Mouse (Mus musculus): ENCODE measurements around the gene Apc2. TPM values are rescaled to one million over a fixed set of nuclear protein-coding genes. Genes with fewer than 3 reads are reported as not detected.
A peak's percentile ranks its signal among the peaks of the same experiment; 100 is the strongest.

Gene Apc2
- polyA plus RNA-seq, 1 experiment from 2014 or later: 1.4 TPM

GRCm38 (mm10) chr10:80252493-80253274 is 43.1 kb upstream of the Apc2 start:
- no peak for ATAC-seq (ENCODE audit: insufficient number of reproducible peaks, insufficient read depth, low FRiP score, low read depth)
- Histone ChIP-seq H3K27me3 (ENCODE audit: control insufficient read depth, insufficient read depth, low read length) (no peaks in the 10 kb centered on the region), H3K9ac (ENCODE audit: low read length) (no peak overlapping the region), H3K9me3 (ENCODE audit: control insufficient read depth, low read length) (no peaks in the 10 kb centered on the region), H3K36me3 (ENCODE audit: control insufficient read depth, insufficient read depth, low read length) (peaks cover 60% of the 10 kb centered on the region), H3K27ac (replicated peaks in 1 of 2; ENCODE audit: control insufficient read depth in 1 of 2, insufficient read depth in 1 of 2, low read depth in 2 of 2, low read length in 2 of 2) (no peak overlapping the region), H3K4me3 (ENCODE audit: control insufficient read depth in 1 of 2, insufficient read depth in 1 of 2, low read depth in 1 of 2, low read length in 2 of 2) (no peak overlapping the region), H3K4me1 (ENCODE audit: control insufficient read depth in 2 of 2, insufficient read depth in 2 of 2, low read length in 2 of 2) (peaks cover 8 to 17% of the 10 kb centered on the region in 2 experiments), H3K4me2 (ENCODE audit: low read length) (no peak overlapping the region)
- 84% methylated on average over 11 of the region's 11 CpGs for WGBS

GRCm38 (mm10) chr10:80253551-80253950 is 42.2 kb upstream of the Apc2 start:
- H3K4me2 ChIP-seq (ENCODE audit: low read length): no peak overlapping the region
- no peak overlapping the region for H3K4me3 ChIP-seq (ENCODE audit: control insufficient read depth in 1 of 2, insufficient read depth in 1 of 2, low read depth in 1 of 2, low read length in 2 of 2)
- H3K27me3 ChIP-seq (ENCODE audit: control insufficient read depth, insufficient read depth, low read length): no peaks in the 10 kb centered on the region
- peaks cover 8 to 17% of the 10 kb centered on the region in 2 experiments for H3K4me1 ChIP-seq (ENCODE audit: control insufficient read depth in 2 of 2, insufficient read depth in 2 of 2, low read length in 2 of 2)
- WGBS: 76% methylated on average over 6 of the region's 6 CpGs
- ATAC-seq (ENCODE audit: insufficient number of reproducible peaks, insufficient read depth, low FRiP score, low read depth): no peak
- no peak overlapping the region for H3K27ac ChIP-seq (replicated peaks in 1 of 2; ENCODE audit: control insufficient read depth in 1 of 2, insufficient read depth in 1 of 2, low read depth in 2 of 2, low read length in 2 of 2)
- H3K9ac ChIP-seq (ENCODE audit: low read length): no peak overlapping the region
- peaks cover 69% of the 10 kb centered on the region for H3K36me3 ChIP-seq (ENCODE audit: control insufficient read depth, insufficient read depth, low read length)
- H3K9me3 ChIP-seq (ENCODE audit: control insufficient read depth, low read length): no peaks in the 10 kb centered on the region

GRCm38 (mm10) chr10:80254331-80255297 is 41.2 kb upstream of the Apc2 start:
- no peak for ATAC-seq (ENCODE audit: insufficient number of reproducible peaks, insufficient read depth, low FRiP score, low read depth)
- 93% methylated on average over 26 of the region's 26 CpGs for WGBS
- peaks cover 13 to 28% of the 10 kb centered on the region in 2 experiments for H3K4me1 ChIP-seq (ENCODE audit: control insufficient read depth in 2 of 2, insufficient read depth in 2 of 2, low read length in 2 of 2)

GRCm38 (mm10) chr10:80255881-80256535 is 39.8 kb upstream of the Apc2 start:
- no peak overlapping the region for H3K9ac ChIP-seq (ENCODE audit: low read length)
- peaks cover 15 to 25% of the 10 kb centered on the region in 2 experiments for H3K4me1 ChIP-seq (ENCODE audit: control insufficient read depth in 2 of 2, insufficient read depth in 2 of 2, low read length in 2 of 2)
- peaks cover 76% of the 10 kb centered on the region for H3K36me3 ChIP-seq (ENCODE audit: control insufficient read depth, insufficient read depth, low read length)

More at GRCm38 (mm10) chr10:80254331-80255297, 41.2 kb upstream of the Apc2 start:
- Histone ChIP-seq H3K4me3 (ENCODE audit: control insufficient read depth in 1 of 2, insufficient read depth in 1 of 2, low read depth in 1 of 2, low read length in 2 of 2) (no peak overlapping the region), H3K27ac (replicated peaks in 1 of 2; ENCODE audit: control insufficient read depth in 1 of 2, insufficient read depth in 1 of 2, low read depth in 2 of 2, low read length in 2 of 2) (no peak overlapping the region), H3K9ac (ENCODE audit: low read length) (no peak overlapping the region), H3K4me2 (ENCODE audit: low read length) (no peak overlapping the region), H3K27me3 (ENCODE audit: control insufficient read depth, insufficient read depth, low read length) (no peaks in the 10 kb centered on the region), H3K9me3 (ENCODE audit: control insufficient read depth, low read length) (no peaks in the 10 kb centered on the region), H3K36me3 (ENCODE audit: control insufficient read depth, insufficient read depth, low read length) (peaks cover 77% of the 10 kb centered on the region)

GRCm38 (mm10) chr10:80257936-80258335 is 37.8 kb upstream of the Apc2 start:
- WGBS: 63% methylated on average over 2 of the region's 2 CpGs
- peaks cover 63% of the 10 kb centered on the region for H3K36me3 ChIP-seq (ENCODE audit: control insufficient read depth, insufficient read depth, low read length)

More at GRCm38 (mm10) chr10:80255881-80256535, 39.8 kb upstream of the Apc2 start:
- H3K4me2 ChIP-seq (ENCODE audit: low read length): no peak overlapping the region
- no peak overlapping the region for H3K4me3 ChIP-seq (ENCODE audit: control insufficient read depth in 1 of 2, insufficient read depth in 1 of 2, low read depth in 1 of 2, low read length in 2 of 2)
- 89% methylated on average over 5 of the region's 5 CpGs for WGBS
- no peak overlapping the region for H3K27ac ChIP-seq (replicated peaks in 1 of 2; ENCODE audit: control insufficient read depth in 1 of 2, insufficient read depth in 1 of 2, low read depth in 2 of 2, low read length in 2 of 2)
- H3K27me3 ChIP-seq (ENCODE audit: control insufficient read depth, insufficient read depth, low read length): no peaks in the 10 kb centered on the region
- no peak for ATAC-seq (ENCODE audit: insufficient number of reproducible peaks, insufficient read depth, low FRiP score, low read depth)
- H3K9me3 ChIP-seq (ENCODE audit: control insufficient read depth, low read length): no peaks in the 10 kb centered on the region

GRCm38 (mm10) chr10:80258752-80259462 is 36.9 kb upstream of the Apc2 start:
- Histone ChIP-seq H3K4me1 (ENCODE audit: control insufficient read depth in 2 of 2, insufficient read depth in 2 of 2, low read length in 2 of 2) (peaks cover 19 to 32% of the 10 kb centered on the region in 2 experiments), H3K9ac (ENCODE audit: low read length) (peak overlapping the region; percentile 82), H3K4me2 (ENCODE audit: low read length) (peak overlapping the region; percentile 95), H3K9me3 (ENCODE audit: control insufficient read depth, low read length) (no peaks in the 10 kb centered on the region), H3K36me3 (ENCODE audit: control insufficient read depth, insufficient read depth, low read length) (peaks cover 54% of the 10 kb centered on the region), H3K4me3 (ENCODE audit: control insufficient read depth in 1 of 2, insufficient read depth in 1 of 2, low read depth in 1 of 2, low read length in 2 of 2) (no peak overlapping the region), H3K27me3 (ENCODE audit: control insufficient read depth, insufficient read depth, low read length) (no peaks in the 10 kb centered on the region), H3K27ac (replicated peaks in 1 of 2; ENCODE audit: control insufficient read depth in 1 of 2, insufficient read depth in 1 of 2, low read depth in 2 of 2, low read length in 2 of 2) (no peak overlapping the region)
- no peak for ATAC-seq (ENCODE audit: insufficient number of reproducible peaks, insufficient read depth, low FRiP score, low read depth)
- 84% methylated on average over 14 of the region's 14 CpGs for WGBS

More at GRCm38 (mm10) chr10:80257936-80258335, 37.8 kb upstream of the Apc2 start:
- Histone ChIP-seq H3K27ac (replicated peaks in 1 of 2; ENCODE audit: control insufficient read depth in 1 of 2, insufficient read depth in 1 of 2, low read depth in 2 of 2, low read length in 2 of 2) (no peak overlapping the region), H3K4me2 (ENCODE audit: low read length) (no peak overlapping the region), H3K9ac (ENCODE audit: low read length) (no peak overlapping the region), H3K9me3 (ENCODE audit: control insufficient read depth, low read length) (no peaks in the 10 kb centered on the region), H3K27me3 (ENCODE audit: control insufficient read depth, insufficient read depth, low read length) (no peaks in the 10 kb centered on the region), H3K4me1 (ENCODE audit: control insufficient read depth in 2 of 2, insufficient read depth in 2 of 2, low read length in 2 of 2) (peaks cover 19 to 32% of the 10 kb centered on the region in 2 experiments), H3K4me3 (ENCODE audit: control insufficient read depth in 1 of 2, insufficient read depth in 1 of 2, low read depth in 1 of 2, low read length in 2 of 2) (no peak overlapping the region)
- ATAC-seq (ENCODE audit: insufficient number of reproducible peaks, insufficient read depth, low FRiP score, low read depth): no peak

- Histone ChIP-seq H3K9ac (ENCODE audit: low read length) (peak overlapping the region; percentile 82), H3K9me3 (ENCODE audit: control insufficient read depth, low read length) (no peaks in the 10 kb centered on the region), H3K4me2 (ENCODE audit: low read length) (peak overlapping the region; percentile 95), H3K27me3 (ENCODE audit: control insufficient read depth, insufficient read depth, low read length) (no peaks in the 10 kb centered on the region), H3K36me3 (ENCODE audit: control insufficient read depth, insufficient read depth, low read length) (peaks cover 49% of the 10 kb centered on the region), H3K27ac (replicated peaks in 1 of 2; ENCODE audit: control insufficient read depth in 1 of 2, insufficient read depth in 1 of 2, low read depth in 2 of 2, low read length in 2 of 2) (peak overlapping the region; percentile 68 to 88), H3K4me1 (ENCODE audit: control insufficient read depth in 2 of 2, insufficient read depth in 2 of 2, low read length in 2 of 2) (peaks cover 19 to 32% of the 10 kb centered on the region in 2 experiments), H3K4me3 (ENCODE audit: control insufficient read depth in 1 of 2, insufficient read depth in 1 of 2, low read depth in 1 of 2, low read length in 2 of 2) (peak overlapping the region; percentile 53 to 60)
- no peak for ATAC-seq (ENCODE audit: insufficient number of reproducible peaks, insufficient read depth, low FRiP score, low read depth)
- 66% methylated on average over 6 of the region's 6 CpGs for WGBS
Measured at GRCm38 (mm10) chr10:80259463-80259805, 36.3 kb upstream of the Apc2 start.
